Mouse (Mus musculus) cerebellum, adult 2 months (tissue): ENCODE data around the gene Copz1. TPM values are rescaled to one million over a fixed set of nuclear protein-coding genes. Genes with fewer than 3 reads are reported as not detected.
A peak's percentile ranks its signal among the peaks of the same experiment; 100 is the strongest.

Experiments used
- DNase-seq, 2 experiments: peaks; one replicate each; pipeline ENCODE4 v3.0.0; 2021
- H3K27ac ChIP-seq: fragments of 200-500 bp; 2 replicates; pipeline ENCODE4 v1.5.1; 2012; ENCODE audit warnings: low read length, control low read depth, inconsistent platforms; ENCODE audit not compliant: insufficient read depth
- H3K27me3 ChIP-seq: fragments of 200-500 bp; 2 replicates; pipeline ENCODE4 v1.6.1; 2012; ENCODE audit warnings: inconsistent platforms, mild to moderate bottlenecking, low read length, moderate library complexity; ENCODE audit not compliant: control insufficient read depth, insufficient read depth
- H3K4me1 ChIP-seq: fragments of 200-500 bp; 2 replicates; pipeline ENCODE4 v1.6.1; 2011; ENCODE audit warnings: low read length; ENCODE audit not compliant: control insufficient read depth, insufficient read depth
- H3K4me3 ChIP-seq: fragments of 200-500 bp; replicated peaks from 2 replicates; pipeline ENCODE3; 2011; ENCODE audit warnings: mild to moderate bottlenecking, low read depth, low read length, control low read depth; ENCODE audit not compliant: insufficient read depth
- CTCF ChIP-seq: fragments of 200-500 bp; IDR thresholded peaks from 2 replicates; pipeline ENCODE4 v1.5.1; 2011; ENCODE audit warnings: low read depth, mild to moderate bottlenecking, control low read depth, low read length, moderate library complexity, borderline replicate concordance; ENCODE audit not compliant: insufficient read depth
- POLR2A ChIP-seq: fragments of 200-500 bp; IDR thresholded peaks from 2 replicates; pipeline ENCODE4 v1.6.1; 2011; ENCODE audit warnings: low read length, control low read depth, borderline replicate concordance; ENCODE audit not compliant: insufficient read depth
- WGBS: fragments of 180-500 bp; shearing (Covaris S2); methylation state at CpG from one replicate; pipeline ENCODE4 v1.1.7; 2018; 5-methylcytosine and 5-hydroxymethylcytosine counted together
- polyA plus RNA-seq: library from polyadenylated mRNA; depleted of rRNA; stranded (reverse); fragments of >200 nt; gene quantifications from 2 replicates; pipeline ENCODE4 v1.2.3, GENCODE M21; 2012

Gene Copz1
- polyA plus RNA-seq, 1 experiment, result 117 TPM

DNA sequence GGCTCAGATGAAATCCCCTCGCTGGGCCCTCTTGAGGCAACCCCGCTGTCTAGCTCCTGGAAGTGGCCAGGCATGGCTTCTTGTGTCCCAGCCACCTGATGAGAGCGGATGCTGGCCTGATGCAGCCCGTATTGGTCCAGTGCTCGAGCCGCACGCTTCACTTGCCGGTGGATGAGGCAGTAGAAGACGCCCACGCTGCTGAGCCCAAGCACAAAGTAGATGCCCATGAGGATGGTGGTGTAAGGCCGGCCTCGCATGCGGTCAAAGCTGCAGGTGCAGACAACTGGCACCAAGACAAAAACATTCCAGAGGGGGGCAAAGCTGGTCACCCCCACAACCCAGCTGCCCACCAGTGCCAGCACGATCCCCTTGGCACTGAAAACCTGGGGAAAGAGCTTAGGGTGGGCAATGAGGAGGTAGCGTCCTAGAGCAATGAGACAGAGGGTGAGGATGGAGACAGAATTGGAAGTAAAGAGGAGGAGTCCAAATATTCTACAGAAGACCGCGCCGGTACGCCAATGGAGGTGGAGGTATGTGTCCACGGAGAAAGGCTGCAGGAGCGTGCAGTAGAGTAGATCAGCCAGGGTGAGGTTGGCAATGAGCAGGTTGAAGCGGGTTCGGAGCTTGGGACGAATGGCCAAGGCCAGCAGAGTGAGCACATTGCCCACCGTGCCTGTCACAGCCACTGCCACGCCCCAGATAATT, 36.5 kb downstream of the Copz1 start:
- WGBS, result 61% methylated on average over 26 of the region's 26 CpGs
- H3K27me3 ChIP-seq, result no peaks in the 10 kb centered on the region
- DNase-seq, result peak in 1 of 2 experiments; percentile 14
- TF ChIP-seq CTCF (no peak), POLR2A (no peak)
- H3K4me3 ChIP-seq, result no peak overlapping the region
- no peak overlapping the region for H3K27ac ChIP-seq
- H3K4me1 ChIP-seq, result peaks cover 8% of the 10 kb centered on the region

DNA sequence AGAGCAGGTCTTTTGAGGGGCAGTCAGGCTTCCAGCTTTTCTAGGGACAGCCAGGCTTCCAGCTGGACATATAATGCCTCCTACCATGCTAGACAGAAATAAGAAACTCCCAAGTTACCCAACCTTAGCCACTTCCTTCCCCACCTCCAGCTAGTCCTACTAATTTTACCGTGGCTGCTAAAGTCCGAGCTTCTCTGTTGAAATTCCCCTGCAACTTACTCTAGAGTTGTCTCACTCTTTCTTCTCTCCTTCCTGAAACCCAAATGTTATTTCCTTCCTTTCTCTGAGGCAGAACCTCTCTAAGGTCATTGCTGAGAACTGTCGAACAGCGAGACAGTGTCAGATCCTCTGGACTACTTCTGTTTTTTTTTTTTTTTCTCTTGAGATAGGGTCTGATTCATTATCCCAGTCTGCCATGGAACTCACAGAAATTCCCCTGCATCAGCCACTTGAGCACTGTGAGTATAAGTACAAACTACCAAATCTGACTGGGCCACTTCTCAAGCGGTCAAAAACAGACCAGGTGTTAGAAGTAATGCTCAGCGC, 37.9 kb downstream of the Copz1 start, which contains the start of gene Gpr84:
Gpr84 (minus strand) TSS at position 248 of the 546 bp plus-strand sequence.
- Histone ChIP-seq H3K4me1 (peaks cover 7% of the 10 kb centered on the region; the same call in 1 of the 2 replicates), H3K27me3 (no peaks in the 10 kb centered on the region), H3K27ac (no peak within 1 kb of the TSS), H3K4me3 (no peak within 1 kb of the TSS)
- no peak for DNase-seq
- TF ChIP-seq POLR2A (no peak), CTCF (no peak)
- 82% methylated on average over 6 of the region's 6 CpGs for WGBS

DNA sequence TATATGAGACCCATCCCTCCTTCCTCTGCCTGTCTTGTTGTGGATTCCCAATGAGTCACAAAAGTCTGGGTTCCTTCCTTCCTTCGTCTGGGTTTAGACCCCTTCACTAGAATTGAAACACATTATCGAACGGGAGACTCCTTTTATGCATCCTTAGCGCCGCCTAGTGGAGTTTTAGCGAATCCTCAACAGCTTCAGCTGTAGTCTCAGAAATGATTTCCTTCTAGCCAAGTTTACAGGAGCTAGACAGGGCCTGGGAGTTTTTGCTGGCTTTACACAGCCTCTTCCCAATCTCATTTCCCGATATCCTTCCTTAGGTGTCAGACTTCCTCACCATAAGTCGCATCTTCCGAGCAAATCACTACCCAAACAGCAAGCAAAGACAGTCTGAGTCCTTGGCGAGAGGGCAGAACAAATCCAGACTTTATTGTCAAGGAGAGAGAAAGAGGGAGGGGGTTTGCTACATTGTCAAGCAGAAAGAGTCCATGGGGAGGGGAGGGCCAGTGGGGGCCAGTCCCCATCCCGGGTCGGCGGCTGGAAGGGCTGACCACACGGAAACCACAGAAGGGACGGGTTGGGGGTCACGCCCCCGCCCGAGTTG, 41.1 kb downstream of the Copz1 start:
- peak; percentile 38; the same call in 1 of the 2 replicates for TF ChIP-seq CTCF
- no peak for TF ChIP-seq POLR2A
- Histone ChIP-seq H3K27ac (no peak overlapping the region), H3K27me3 (no peaks in the 10 kb centered on the region), H3K4me1 (peaks cover 13% of the 10 kb centered on the region), H3K4me3 (no peak overlapping the region)
- WGBS, result 19% methylated on average over 18 of the region's 18 CpGs
- peak; percentile 57 to 60 for DNase-seq

DNA sequence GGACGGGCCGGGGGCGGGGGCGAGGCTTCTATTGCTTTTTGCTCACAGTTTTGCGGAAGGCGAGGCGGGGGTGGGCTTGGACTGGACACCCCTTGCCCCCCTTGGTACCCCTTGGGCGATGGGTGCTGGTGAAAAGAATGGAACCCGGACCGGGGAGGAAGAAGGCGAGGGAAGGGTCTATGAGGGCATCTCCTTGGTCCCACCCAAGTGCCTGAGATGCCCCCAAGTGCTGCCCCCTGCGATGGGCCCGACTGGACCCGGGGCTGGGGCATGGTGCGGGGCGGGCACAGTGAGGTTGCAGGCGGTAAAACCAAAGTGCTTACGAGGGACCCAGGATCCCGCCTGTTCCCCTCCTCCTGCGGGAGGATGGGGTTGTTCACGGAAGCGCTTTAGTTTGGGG, 41.7 kb downstream of the Copz1 start:
- Histone ChIP-seq H3K27me3 (no peaks in the 10 kb centered on the region), H3K4me1 (peaks cover 15% of the 10 kb centered on the region), H3K4me3 (no peak overlapping the region), H3K27ac (no peak overlapping the region)
- DNase-seq, result peak in 1 of 2 experiments; percentile 22
- 38% methylated on average over 22 of the region's 22 CpGs for WGBS
- TF ChIP-seq POLR2A (no peak), CTCF (no peak)

DNA sequence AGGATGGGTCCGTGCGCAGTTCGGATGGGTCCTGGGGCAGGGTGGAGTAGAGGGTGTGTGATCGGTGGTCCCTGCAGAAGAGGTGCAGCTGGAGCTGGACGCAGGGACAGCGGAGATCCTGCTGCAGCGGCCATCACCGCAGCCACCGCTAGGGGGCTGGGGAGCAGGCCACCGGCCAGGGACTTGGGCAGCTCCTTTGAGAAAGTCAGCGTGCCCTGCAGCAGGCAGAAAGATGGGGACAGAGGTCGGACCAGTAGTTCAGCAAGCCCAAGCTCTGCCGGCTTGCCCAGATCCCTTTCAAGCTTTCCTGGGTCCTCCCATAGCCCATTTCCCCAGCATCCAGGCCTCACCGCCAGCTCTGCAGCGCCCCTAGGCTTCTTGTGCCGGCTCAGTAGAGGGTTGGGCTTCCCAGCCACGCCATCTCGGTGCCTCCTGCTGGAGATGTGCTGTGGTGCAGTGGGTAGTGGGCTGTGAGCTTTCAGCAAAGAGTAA, 42.5 kb downstream of the Copz1 start:
- WGBS, result 11% methylated on average over 18 of the region's 18 CpGs
- TF ChIP-seq POLR2A (no peak), CTCF (peak; percentile 84)
- Histone ChIP-seq H3K4me3 (no peak overlapping the region), H3K4me1 (peaks cover 15% of the 10 kb centered on the region), H3K27me3 (no peaks in the 10 kb centered on the region), H3K27ac (no peak overlapping the region)
- DNase-seq, result peak; percentile 66 to 75

DNA sequence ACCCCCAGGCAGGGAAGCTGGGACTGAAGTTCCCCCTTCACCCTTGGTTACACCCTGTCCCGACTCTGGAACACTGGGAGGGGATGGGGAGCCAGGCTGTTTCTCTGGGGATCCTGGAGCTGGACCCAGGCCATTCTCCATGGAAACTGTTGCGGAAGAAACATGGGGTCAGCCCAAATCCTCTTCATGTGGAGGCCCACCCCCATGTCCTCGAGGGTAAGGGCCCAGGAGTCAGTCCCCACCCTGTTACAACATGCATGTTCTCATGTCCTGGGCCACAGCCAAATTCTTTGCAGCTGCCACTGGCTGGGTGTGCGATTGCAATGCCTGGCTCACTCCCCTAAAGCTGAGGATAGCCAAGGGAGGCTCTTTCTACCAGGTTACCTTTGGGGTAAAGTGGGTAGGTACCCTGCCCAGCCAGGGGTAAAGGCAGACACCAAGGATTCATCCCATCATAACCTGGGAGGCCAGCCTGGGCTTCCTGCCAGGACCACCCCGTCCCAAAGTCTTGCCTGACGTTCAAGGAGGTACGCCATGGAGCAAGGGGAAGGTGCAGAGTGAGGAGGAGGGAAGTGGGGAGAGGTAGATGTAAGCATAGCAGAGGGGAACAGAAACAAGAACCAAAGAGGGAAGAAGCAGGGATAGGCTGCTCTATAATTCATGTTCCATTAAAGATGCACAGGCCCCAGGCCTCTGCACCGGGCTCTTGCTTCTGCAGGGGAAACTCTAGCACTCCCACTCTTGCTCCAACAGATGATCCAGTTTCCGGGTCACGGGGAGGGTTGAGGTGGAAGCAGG, 43.7 kb downstream of the Copz1 start:
- H3K27me3 ChIP-seq, result no peaks in the 10 kb centered on the region
- H3K4me1 ChIP-seq, result peaks cover 19% of the 10 kb centered on the region
- peak in 1 of 2 experiments; percentile 21 for DNase-seq
- WGBS, result 67% methylated on average over 10 of the region's 10 CpGs
- no peak overlapping the region for H3K27ac ChIP-seq
- H3K4me3 ChIP-seq, result no peak overlapping the region
- TF ChIP-seq POLR2A, result no peak
- TF ChIP-seq CTCF, result no peak

DNA sequence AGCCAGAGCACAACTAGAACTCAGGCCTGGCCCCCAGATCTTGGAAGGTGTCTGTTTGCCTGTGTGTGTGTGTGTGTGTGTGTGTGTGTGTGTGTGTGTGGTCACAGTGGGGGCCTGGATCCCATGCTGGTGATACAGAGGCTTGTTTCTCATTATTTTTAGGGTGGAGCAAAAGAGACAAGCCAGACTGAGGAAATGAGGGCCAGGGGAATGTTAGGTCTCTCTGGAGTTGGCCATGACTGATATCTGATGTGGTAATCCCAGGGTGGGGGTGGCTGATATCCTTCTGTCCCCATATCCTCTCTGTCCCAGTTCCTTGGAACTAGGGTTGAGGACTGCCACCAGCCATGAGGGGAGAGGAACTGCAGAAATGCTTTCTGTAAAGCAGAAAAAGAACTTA, 44.6 kb downstream of the Copz1 start:
- DNase-seq, result no peak
- Histone ChIP-seq H3K4me3 (no peak overlapping the region), H3K27me3 (no peaks in the 10 kb centered on the region), H3K27ac (no peak overlapping the region), H3K4me1 (peaks cover 24% of the 10 kb centered on the region)
- no peak for TF ChIP-seq POLR2A
- no peak for TF ChIP-seq CTCF

DNA sequence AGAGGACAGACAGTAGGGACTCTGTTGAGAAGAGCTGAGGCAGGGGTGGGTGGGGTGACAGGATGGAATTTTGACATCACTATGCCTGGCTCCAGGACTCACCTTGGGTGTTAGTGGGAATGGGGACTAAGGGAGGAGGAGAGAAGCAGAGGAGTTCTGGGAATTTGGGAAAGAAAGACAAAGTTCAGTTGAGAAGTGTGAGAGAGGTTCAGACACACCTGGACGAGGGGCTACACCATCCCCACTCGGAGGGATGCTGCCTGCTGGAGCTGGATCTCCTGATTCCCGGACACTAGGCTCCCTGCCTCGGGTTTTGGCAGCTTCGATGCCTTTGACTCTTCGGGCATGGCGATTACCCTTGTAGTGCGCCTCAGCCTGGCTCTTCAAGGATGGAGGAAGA, 45.2 kb downstream of the Copz1 start:
- H3K27ac ChIP-seq, result no peak overlapping the region
- no peak for TF ChIP-seq CTCF
- no peak for TF ChIP-seq POLR2A
- H3K4me3 ChIP-seq, result no peak overlapping the region
- WGBS, result 34% methylated on average over 8 of the region's 8 CpGs
- peaks cover 30% of the 10 kb centered on the region for H3K4me1 ChIP-seq
- DNase-seq, result peak in 1 of 2 experiments; percentile 22
- no peaks in the 10 kb centered on the region for H3K27me3 ChIP-seq
